Mouse (Mus musculus) cortical plate, adult 2 months (tissue): ENCODE measurements at regions not wholly inside any gene's neighbourhood (a gene's known extent, or its start where the extent isn't known, plus 50 kb on each side); places are given as distances from the start of the nearest gene placed in this dataset.

Experiments used
- CTCF ChIP-seq: fragments of 200-500 bp; IDR thresholded peaks from 2 replicates; pipeline ENCODE4 v1.5.1; 2011; ENCODE audit warnings: mild to moderate bottlenecking, control low read depth, low read length; ENCODE audit not compliant: insufficient read depth; ENCODE audit errors: extremely low read depth
- POLR2A ChIP-seq: fragments of 200-500 bp; IDR thresholded peaks from 2 replicates; pipeline ENCODE4 v1.6.1; 2011; ENCODE audit warnings: mild to moderate bottlenecking, low read length, control low read depth; ENCODE audit not compliant: insufficient read depth; ENCODE audit errors: extremely low read depth

- TF ChIP-seq CTCF, result no peak
- TF ChIP-seq POLR2A, result no peak
These were observed 848.9 kb upstream of the Cited2 start for GRCm38 (mm10) chr10:16874131-16874530.
